Mouse (Mus musculus): ENCODE measurements around the gene Rnf216. TPM values are rescaled to one million over a fixed set of nuclear protein-coding genes. Genes with fewer than 3 reads are reported as not detected.

Gene Rnf216
- total RNA-seq, 2 experiments from 2014 or later, result 37.4 to 45.4 TPM

DNA sequence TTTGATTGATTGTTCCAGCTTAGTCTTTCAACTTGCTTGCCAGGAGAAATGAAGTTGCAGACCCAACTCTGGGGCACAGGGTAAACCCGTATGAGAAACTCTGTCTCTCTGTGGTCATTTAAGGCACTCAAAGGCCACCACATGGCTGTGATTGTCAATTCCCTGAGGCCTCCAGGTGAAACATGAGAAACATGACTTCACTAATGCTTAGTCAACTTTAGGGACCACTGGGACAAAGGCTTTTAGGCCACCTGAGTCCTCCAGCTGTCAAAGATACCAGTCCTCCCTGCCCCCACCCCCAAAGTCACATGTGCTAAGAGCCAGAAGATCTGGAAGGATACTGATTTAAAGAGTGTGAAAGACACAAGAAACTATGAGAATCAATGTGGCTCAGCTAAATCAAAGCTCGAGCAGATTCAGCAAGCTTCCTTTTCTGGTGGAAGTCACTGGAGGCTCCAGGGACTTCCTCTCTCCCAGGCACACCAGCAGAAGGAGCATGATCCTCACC is 80.1 kb downstream of the Rnf216 start:
- intact Hi-C loops (cut with DNase I), result no loop called here
- no peak for DNase-seq (ENCODE audit: low spot score in 2 of 2)

DNA sequence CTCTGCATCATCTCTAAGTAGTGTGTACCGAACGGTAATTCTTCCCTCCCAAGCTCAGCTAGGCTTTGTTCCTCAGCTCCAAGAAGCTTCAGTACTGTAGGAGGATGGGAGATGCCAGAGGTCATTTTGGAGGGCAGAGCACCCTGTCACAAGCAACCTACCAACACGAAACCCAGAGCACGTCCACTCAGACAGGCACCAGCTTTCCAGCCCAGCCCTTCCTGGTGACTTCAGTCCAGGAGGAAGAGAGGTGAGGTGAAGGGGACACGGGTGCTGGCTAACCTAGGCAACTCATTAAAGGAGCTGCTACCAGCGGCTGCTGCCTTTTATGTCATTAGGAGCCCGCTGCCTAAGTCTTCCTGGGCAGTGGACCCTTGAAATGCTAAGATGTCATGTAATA is 81.1 kb downstream of the Rnf216 start:
- intact Hi-C loops (cut with DNase I), result no loop called here
- no peak for DNase-seq (ENCODE audit: low spot score in 2 of 2)

DNA sequence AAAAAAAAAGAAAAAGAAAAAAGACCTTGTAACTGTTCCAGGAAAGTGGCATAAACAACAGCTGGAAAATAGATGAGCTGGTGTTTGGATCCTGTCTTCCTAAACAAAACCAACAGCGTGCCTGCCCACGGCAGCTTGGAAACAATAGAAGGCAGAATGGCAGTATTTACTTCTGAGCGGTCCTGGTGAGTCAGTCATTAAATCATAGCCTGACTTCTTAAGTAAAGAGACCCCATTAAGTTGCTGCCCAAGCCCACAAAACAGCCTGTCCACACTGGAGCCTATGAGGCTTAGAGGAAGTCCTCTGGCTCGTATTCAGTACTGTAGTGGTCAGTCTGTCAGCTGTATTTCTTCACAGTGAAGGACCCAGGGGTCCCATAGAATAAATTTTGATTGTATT is 81.6 kb downstream of the Rnf216 start:
- no peak for DNase-seq (ENCODE audit: low spot score in 2 of 2)
- intact Hi-C loops (cut with DNase I), result no loop called here

DNA sequence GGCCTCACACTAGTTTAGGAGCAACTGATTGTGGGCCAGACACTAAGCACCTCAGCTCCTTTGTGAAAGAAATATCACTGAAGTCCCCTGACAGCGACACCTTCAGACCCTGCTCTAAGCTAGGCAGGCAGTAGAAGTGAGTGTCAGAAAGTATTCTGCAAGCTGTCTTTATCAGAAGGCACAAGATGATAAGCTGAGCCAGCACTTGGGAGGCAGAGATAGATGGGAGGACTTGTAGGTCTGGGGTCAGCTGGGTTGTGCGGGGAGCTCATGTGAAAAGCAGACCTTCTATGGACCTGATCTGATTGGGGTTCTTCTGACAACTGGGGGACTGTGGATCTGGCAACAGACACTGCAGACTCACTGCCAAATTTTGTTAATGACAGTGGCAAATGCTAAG is 88.9 kb downstream of the Rnf216 start:
- intact Hi-C loops (cut with DNase I), result no loop called here
- no peak for DNase-seq (ENCODE audit: low spot score in 2 of 2)

DNA sequence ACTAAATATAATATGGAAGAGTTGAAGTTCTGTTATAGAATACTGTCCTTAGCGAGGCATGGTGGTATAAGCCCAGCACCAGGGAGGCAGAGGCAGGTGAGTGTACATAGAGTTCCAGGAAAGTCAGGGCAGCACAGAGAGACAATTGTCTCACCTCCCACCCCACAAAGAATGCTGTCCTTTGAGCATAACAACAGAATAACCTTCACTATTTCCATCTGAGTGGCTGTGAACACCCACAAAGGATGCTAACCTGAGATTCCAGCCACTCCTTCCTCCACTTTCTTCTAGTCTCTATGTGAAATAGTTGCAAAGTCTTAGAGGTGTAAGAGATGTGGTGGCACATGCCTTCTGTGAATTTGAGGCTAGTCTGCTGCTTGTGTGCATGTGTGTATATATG is 89.8 kb downstream of the Rnf216 start:
- intact Hi-C loops (cut with DNase I), result no loop called here
- no peak for DNase-seq (ENCODE audit: low spot score in 2 of 2)

DNA sequence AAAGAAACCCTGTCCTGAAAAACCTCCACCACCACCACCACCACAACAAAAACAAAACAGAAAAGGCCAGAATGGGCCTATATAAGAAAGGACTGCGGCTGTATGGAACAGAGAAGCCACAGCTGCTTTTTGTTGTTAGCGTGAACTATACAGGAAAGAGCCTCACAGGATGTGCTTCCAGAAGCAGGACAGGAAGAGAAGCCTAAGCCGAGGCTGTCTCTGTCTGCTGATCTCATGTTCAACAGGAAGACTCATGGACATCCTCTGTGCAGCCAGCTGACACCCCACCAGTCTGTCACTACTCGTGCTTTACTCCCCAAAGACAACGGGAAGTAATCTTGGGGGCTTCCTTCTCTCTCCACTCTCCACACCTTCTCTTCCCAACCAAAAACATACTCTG is 95.4 kb downstream of the Rnf216 start:
- no peak for DNase-seq (ENCODE audit: low spot score in 2 of 2)
- intact Hi-C loops (cut with DNase I), result no loop called here

DNA sequence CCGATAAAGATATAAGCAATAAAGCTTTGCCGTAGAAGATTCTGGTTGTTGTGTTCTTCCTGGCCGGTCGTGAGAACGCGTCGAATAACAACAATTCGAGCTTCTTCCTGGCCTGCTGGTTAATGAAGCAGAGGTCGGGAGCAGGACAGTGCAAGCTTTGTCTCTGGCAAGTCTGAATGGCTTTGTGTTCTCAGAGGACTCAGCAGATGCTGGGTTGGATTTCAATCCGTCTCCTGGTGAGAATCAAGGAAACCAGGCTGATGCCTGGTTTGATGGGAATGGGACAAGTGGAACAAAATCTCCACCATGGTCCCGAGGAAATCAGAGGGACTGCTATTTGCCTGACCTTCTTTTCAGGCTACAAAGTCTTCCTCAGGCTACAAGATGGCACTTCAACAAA is 103.4 kb downstream of the Rnf216 start:
- intact Hi-C loops (cut with DNase I), result no loop called here
- DNase-seq (ENCODE audit: low spot score in 2 of 2), result no peak

DNA sequence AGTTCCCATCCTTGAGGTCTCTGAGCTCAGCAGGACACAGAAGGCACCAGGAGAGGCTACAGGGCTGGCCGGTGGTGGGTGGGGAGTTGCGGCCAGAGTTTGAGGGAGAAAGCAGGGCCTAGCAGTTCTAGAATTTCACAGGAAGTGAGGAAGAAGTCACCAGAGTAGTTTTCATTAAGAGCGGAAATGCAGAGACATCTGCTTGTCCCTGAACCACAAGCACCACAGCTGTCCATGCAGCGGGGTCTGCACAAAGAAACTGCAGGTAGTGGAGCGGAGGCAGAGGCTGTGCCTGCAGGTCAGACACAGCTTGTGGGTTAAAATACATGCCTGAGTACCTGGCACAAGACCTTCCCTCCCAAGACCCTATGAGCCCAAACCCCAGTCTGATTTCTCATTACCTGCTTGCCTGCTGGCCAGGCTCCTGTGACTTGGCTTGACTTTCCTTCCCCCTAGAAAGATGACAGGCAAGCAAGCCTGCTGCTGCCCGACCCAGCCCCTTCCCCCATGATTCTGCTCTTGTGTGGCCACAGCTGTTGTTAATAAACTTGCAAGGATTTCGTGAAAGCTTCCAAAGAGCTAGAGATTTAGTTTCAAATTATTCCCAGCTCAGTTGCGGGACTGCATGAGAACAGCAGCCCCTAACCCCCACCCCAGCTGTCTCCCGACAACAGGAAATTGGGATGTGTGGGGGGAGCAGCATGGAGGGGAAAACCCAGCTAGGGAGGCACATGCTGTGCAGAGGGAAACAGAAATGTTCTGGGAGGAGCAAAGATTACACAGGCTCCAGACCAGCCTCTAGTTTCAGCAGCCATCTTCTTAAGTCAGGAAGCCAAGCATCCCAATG is 111.9 kb downstream of the Rnf216 start:
- DNase-seq (ENCODE audit: low spot score in 2 of 2), result no peak

DNA sequence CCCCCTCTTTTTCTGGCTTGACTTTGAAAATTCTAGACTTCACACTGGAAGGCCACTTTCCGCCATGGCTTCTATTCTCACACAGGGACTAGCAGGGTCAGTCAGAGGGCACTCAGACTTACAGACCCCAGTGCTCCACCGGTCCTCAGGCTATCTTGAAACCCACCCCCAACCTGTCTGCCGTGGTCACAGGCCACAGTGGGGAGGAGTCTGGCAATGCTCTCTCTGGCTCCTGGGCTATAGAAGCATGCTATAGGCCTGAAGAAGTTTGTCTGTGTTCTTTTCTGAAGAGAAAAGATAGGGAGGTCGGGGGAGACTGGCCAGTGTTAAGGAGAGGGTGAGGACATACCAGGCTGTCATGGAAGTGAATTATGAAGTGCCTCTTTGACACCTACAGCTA is 112.7 kb downstream of the Rnf216 start:
- intact Hi-C loops (cut with DNase I), result no loop called here
- DNase-seq (ENCODE audit: low spot score in 2 of 2), result no peak

More for the DNA sequence above, 111.9 kb downstream of the Rnf216 start:
- intact Hi-C loops (cut with DNase I), result no loop called here

DNA sequence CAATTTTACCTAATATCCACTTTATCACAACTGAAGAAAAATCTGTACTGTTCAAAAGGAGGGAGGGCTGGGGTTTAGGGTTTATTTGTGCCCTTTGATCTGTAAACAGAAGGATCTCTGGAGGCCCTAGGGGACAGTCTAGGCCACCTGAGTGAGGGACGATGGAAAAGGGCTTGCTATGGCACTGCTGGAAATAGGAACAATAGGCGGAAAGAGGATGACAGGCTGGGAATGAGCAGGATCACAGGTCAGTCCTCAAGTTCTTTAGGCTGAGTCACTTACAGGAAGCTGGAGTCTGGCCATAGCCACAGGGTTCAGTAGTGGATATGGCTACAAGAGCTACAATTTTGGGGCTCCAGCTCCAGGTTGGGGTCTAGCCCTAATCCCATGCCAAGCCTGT is 114.6 kb downstream of the Rnf216 start:
- intact Hi-C loops (cut with DNase I), result no loop called here
- no peak for DNase-seq (ENCODE audit: low spot score in 2 of 2)

DNA sequence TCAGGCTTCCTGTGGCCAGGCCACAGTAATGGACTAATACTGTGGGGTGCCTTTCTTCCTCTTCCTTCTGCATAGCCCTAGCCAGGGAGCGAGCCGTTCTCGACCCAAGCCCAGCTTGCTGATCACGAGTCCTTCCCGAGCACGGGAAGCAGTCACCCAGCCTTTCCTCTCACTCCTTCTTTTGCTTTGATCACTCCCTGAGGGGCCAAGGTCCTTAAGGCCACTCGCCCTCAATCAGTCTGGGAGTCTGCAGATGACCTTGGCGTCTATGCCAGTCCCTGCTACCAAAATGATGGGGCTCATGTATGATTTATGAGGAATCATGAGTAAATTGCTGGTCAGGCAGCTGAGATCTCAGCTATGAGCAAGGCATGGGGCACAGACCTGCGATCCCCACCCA is 115.3 kb downstream of the Rnf216 start:
- no peak for DNase-seq (ENCODE audit: low spot score in 2 of 2)
- intact Hi-C loops (cut with DNase I), result no loop called here

DNA sequence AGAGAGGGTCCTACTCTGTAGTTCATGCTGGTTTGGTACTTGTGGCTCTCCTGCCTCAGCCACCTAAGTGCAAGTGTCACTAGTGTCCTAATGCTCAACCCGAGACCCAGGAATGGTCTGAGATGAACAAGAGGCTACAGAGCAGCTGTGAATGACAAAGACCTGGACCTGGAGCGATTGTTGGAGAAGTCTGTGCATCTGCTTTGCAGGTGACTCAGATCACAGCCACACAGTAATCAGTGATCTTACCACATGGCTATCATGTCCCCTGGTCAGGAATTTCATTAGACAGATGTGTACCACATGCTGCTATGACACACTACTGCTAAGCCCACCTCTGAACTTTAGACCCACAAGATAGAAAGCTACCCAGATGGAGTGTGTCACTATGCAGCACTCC is 118.0 kb downstream of the Rnf216 start:
- no peak for DNase-seq (ENCODE audit: low spot score in 2 of 2)
- intact Hi-C loops (cut with DNase I), result no loop called here

DNA sequence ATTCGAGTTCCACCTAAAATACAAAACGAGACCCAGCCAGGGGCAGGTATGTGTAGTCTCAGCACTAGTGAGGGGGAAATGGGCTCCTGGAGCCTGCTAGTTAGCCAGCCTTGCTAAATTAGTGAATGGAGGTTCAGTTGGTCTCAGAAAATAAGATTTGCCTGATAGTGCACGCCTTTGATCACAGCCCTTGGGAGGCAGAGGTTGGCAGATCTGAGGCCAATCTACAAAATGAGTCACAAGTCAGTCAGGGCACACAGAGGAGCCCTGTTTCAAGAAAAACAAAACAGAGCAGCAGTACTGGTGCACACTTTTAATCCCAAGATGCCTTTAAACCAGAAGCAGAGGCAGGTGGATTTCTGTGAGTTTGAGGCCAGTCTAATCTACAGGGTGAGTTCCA is 123.6 kb downstream of the Rnf216 start:
- no peak for DNase-seq (ENCODE audit: low spot score in 2 of 2)
- intact Hi-C loops (cut with DNase I), result no loop called here

DNA sequence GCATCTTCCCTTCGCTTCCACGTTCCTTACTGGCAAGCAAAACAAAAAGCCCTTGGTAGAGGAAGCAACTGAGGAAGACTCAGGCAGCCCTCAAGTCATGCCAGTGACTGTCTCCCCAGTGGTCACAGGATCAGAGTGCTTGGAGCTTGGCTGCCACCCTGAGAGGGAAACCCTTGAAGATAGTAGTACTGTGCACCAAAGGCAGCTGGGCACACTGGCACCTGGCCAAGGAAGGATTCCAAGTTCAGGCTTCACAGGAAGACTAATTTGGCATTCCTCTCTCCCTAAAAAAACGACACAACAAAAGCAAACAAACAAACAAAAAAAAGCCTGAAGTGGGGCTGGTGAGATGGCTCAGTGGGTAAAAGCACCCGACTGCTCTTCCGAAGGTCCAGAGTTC is 124.3 kb downstream of the Rnf216 start:
- intact Hi-C loops (cut with DNase I), result no loop called here
- DNase-seq (ENCODE audit: low spot score in 2 of 2), result no peak

DNA sequence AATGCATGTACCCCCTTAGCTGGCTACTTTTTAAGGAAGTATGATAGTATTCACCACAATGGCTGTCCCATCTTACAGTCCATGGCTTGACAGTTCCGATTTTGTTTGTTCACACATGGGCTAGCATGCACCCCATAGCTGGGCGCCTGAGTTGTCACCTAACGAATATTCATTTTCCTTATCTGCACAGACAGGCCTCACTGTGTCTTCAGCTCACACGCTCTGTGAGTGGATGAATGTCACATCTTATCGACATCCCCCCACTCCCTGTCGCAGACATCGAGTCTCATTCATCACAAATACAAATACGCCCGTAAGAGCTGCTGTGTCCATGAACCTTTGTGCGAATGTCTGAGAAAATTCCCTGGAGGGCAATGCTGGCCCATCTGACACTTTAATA is 128.5 kb downstream of the Rnf216 start:
- no peak for DNase-seq (ENCODE audit: low spot score in 2 of 2)
- intact Hi-C loops (cut with DNase I), result no loop called here

DNA sequence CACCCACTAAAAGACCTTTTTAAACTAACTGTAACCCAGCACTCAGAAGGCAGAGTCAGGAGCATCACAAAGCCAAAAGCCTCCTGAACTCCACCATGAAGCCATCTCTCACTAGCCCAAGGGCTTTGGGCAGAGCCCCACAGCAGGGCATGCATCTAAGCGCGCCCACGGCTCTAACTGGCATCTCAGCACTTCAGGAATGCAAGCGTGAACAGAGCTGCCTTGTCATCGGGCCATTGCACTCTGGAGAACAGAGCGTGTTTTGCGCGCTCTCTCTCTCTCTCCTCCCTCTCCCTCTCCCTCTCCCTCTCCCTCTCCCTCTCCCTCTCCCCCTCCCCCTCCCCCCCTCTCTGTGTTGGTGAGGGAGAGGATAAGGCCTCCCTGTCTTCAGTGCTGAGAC is 129.6 kb downstream of the Rnf216 start:
- intact Hi-C loops (cut with DNase I), result no loop called here
- DNase-seq (ENCODE audit: low spot score in 2 of 2), result no peak

DNA sequence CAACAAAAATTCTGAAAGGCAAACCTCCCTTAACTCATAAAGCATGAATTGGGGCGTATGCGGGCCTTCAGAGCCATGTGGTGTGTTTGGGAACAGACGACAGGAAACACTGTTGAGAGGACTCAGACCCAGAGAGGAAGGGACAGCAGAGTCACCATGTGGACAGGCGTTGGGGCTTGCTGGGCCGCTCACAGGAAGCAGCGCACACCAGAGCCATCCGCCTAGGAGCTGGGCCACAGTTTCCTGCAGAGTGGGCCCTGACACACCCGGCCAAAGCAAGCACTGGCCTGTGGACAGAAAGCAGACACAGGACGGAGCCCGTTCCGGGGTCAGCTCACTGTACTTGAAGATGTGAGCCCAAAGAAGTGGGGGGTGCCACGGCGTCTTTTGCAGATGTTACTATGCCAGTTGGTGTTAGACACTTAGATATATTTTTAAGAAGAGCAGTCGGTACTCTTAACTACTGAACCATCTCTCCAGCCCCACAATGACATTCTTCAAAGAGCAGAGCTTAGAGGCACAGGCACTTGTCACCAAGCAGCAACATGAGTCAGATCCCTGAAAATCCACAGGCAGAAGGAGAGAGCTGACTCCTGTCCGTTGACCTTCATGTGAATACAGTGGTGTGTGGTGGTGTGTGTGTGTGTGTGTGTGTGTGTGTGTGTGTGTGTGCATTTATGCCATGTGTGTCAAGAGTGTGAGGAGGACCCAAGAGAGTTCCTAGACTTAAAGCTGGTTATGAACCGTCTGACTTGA is 130.6 kb downstream of the Rnf216 start:
- intact Hi-C loops (cut with DNase I), result no loop called here
- no peak for DNase-seq (ENCODE audit: low spot score in 2 of 2)

DNA sequence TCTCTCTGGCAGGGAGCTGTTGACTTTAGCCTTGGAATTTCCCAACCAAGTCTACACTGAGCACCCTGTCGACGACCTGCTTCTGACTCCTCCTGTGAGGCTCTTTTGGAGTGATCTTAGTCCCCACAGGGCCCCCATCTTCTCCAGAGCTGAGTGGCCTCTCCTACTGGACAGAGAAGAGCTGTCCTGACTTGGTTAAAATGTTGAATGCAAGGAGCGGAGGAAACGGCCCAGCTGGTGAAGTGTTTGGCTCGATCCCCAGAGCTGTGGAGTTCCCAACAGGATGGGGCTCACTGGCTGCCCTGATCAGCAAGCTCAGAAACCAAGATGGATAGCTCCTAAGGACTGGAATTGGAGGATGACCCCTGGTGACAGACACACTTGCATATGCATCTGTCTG is 136.3 kb downstream of the Rnf216 start:
- intact Hi-C loops (cut with DNase I), result no loop called here

DNA sequence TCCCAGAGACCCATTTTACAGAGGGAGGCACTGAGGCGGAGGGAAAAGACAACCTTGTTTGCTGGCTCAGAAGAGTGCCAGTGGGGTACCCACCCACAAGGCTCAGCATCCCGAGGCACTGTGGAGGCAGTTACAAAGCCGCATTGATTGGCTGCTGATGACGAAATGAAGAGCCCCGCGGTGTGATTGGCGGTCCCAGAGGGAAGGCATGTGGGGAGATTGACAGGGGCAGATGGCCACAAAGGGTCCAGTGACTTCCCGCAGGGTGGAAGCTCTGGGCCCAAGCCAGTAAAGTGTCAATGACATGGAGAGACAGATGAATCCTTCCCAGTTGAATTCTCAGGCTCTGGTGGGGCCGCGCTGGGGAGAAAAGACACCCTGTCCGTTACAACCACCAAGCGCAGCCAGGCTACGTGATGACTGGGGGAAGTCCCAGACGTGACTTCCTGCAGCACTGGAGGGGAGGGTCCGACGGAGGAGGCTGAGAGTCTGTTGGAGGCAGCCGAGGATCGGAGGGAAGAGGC is 138.1 kb downstream of the Rnf216 start:
- intact Hi-C loops (cut with DNase I), result no loop called here
- DNase-seq (ENCODE audit: low spot score in 2 of 2), result peak; percentile 76 to 78

More for the DNA sequence above, 136.3 kb downstream of the Rnf216 start:
- no peak for DNase-seq (ENCODE audit: low spot score in 2 of 2)

DNA sequence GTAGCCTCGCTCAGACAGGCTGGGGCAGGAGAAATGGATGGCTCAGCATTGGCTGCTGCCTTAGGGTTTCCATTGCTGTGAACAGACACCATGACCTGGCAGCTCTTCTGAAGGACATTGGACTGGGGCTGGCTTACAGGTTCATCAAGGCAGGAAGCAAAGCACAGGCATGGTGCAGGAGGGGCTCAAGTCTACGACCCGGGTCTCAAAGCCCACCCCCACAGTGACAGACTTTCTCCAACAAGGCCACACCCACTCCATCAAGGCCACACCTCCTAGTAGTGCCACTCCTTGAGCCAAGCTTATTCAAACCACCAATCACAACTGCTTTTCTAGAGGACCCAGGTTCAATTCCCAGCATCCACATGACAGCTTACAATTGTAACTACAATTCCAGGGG is 138.8 kb downstream of the Rnf216 start:
- intact Hi-C loops (cut with DNase I), result no loop called here
- DNase-seq (ENCODE audit: low spot score in 2 of 2), result no peak

DNA sequence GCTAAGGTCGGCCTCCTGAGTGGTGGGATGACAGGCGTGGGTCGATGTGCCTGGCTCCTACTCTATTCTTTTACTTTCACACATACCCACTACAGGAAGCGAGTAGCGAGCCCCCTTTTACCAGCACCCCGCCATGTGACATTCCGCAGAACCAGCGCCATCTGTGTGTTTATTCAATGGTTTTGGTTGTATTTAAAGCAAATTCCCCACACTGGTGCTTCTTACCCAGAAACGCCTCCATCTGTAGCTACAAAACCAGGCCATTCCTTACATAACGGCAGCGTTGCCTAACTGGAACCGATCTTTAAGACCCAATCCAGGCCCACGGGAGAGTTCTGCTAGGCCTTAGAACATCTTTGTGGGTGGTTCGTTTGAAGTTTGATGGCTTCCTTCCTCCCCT is 144.4 kb downstream of the Rnf216 start:
- intact Hi-C loops (cut with DNase I), result loop anchor here (10.0 kb wide), 1 partner anchor 296 kb away; no protein-coding TSS in a partner anchor
- DNase-seq (ENCODE audit: low spot score in 2 of 2), result peak; percentile 85 to 86

Measured in left cerebral cortex, postnatal 36 days (tissue).